Mouse (Mus musculus): Measurements from ENCODE around the gene Cfap299. TPM values are rescaled to one million over a fixed set of nuclear protein-coding genes. Genes with fewer than 3 reads are reported as not detected.

Cfap299 gene
- polyA plus RNA-seq, 1 experiment from 2014 or later: 0.37 TPM

DNA sequence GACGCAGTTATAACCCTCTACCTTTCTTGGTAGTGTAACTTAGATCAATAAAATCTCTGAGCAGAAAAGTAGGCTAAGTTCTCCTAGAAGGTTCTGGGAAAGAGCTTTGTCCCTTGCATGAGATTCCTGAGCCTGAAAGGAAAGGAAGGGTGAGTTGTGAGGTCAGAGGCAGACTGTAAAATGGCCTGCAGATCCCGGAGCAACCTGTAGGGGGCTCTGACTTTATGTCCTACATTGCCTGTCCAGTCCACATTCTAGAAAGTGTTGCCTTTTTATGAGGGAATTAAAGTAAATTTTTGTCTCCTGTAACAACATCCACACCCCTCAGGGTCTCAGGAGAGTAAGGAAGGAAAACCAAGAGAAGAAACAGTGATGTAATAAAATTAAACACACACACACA is 81.0 kb downstream of the Cfap299 start:
- WGBS: 73% methylated on average over 2 of the region's 2 CpGs
- no peaks in the 10 kb centered on the region for H3K27me3 ChIP-seq (ENCODE audit: low read depth, poor library complexity, severe bottlenecking)
- H3K4me1 ChIP-seq: no peaks in the 10 kb centered on the region
- no peak overlapping the region for H3K27ac ChIP-seq (replicated peaks)
- H3K36me3 ChIP-seq: no peaks in the 10 kb centered on the region
- H3K4me3 ChIP-seq: no peak overlapping the region
- DNase-seq (ENCODE audit: low spot score): no peak
- no peaks in the 10 kb centered on the region for H3K9me3 ChIP-seq (replicated peaks)

DNA sequence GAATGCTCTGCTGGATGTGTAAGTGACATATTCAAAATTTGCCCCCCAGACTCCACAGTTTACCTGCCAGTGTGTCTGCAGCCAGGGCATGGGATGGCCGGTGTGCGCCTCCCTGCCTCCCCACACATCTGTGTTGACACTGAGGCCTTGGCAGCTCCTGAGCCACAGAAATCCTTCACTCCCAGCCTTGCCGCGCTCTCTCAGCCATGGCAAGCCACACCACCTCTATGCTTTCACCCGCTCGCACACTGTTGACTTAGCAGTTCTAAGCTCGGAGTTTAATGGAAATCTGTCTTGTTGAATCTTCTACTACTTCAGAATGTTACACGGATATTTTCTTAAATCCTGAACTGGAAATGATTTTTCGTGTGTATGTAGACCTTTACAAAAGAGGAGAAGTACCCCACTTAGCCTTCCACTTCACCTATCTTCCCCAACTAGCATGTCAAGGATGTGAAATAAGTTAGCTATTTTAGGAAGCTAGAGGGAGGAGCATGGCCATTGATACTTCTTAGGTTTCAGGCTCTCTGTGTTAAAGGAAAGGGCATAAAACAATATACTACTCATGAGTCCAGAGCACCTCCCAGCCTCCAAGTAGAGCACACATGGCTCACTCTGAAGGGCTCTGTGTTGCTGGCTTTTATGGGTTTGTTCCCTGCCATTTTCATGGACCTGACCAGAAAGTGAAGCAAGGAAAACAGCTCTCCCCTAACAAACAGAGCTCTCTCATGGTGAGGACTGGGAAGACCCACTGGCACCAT is 87.5 kb downstream of the Cfap299 start:
- no peak for DNase-seq (ENCODE audit: low spot score)
- H3K4me3 ChIP-seq: no peak overlapping the region
- 85% methylated on average over 9 of the region's 9 CpGs for WGBS
- no peak overlapping the region for H3K27ac ChIP-seq (replicated peaks)
- H3K27me3 ChIP-seq (ENCODE audit: low read depth, poor library complexity, severe bottlenecking): no peaks in the 10 kb centered on the region
- H3K9me3 ChIP-seq (replicated peaks): no peaks in the 10 kb centered on the region
- H3K36me3 ChIP-seq: no peaks in the 10 kb centered on the region
- no peaks in the 10 kb centered on the region for H3K4me1 ChIP-seq

GRCm38 (mm10) chr5:98424965-98425364 is 95.9 kb downstream of the Cfap299 start:
- Histone ChIP-seq H3K36me3 (no peaks in the 10 kb centered on the region), H3K4me3 (no peak overlapping the region), H3K9me3 (replicated peaks) (no peaks in the 10 kb centered on the region), H3K4me1 (no peaks in the 10 kb centered on the region), H3K27ac (replicated peaks) (no peak overlapping the region), H3K27me3 (ENCODE audit: low read depth, poor library complexity, severe bottlenecking) (no peaks in the 10 kb centered on the region)
- DNase-seq (ENCODE audit: low spot score): no peak
- WGBS: 100% methylated on average over 1 of the region's 1 CpGs

GRCm38 (mm10) chr5:98426112-98426511 is 97.0 kb downstream of the Cfap299 start:
- Histone ChIP-seq H3K27ac (replicated peaks) (no peak overlapping the region), H3K27me3 (ENCODE audit: low read depth, poor library complexity, severe bottlenecking) (no peaks in the 10 kb centered on the region), H3K9me3 (replicated peaks) (no peaks in the 10 kb centered on the region), H3K4me3 (no peak overlapping the region), H3K4me1 (no peaks in the 10 kb centered on the region), H3K36me3 (no peaks in the 10 kb centered on the region)
- DNase-seq (ENCODE audit: low spot score): no peak
- WGBS: 86% methylated on average over 5 of the region's 5 CpGs

- no peaks in the 10 kb centered on the region for H3K36me3 ChIP-seq
- H3K4me1 ChIP-seq: no peaks in the 10 kb centered on the region
- H3K27me3 ChIP-seq (ENCODE audit: low read depth, poor library complexity, severe bottlenecking): no peaks in the 10 kb centered on the region
- 73% methylated on average over 7 of the region's 7 CpGs for WGBS
- H3K9me3 ChIP-seq (replicated peaks): no peaks in the 10 kb centered on the region
- no peak for DNase-seq (ENCODE audit: low spot score)
- no peak overlapping the region for H3K27ac ChIP-seq (replicated peaks)
- no peak overlapping the region for H3K4me3 ChIP-seq
Observed at GRCm38 (mm10) chr5:98430060-98430459, 101.0 kb downstream of the Cfap299 start.

- H3K27me3 ChIP-seq (ENCODE audit: low read depth, poor library complexity, severe bottlenecking): no peaks in the 10 kb centered on the region
- H3K9me3 ChIP-seq (replicated peaks): no peaks in the 10 kb centered on the region
- no peak overlapping the region for H3K27ac ChIP-seq (replicated peaks)
- no peak for DNase-seq (ENCODE audit: low spot score)
- no peaks in the 10 kb centered on the region for H3K36me3 ChIP-seq
- no peak overlapping the region for H3K4me3 ChIP-seq
- H3K4me1 ChIP-seq: 0 out of 2 replicates have a peak, but pooled peaks cover 3% of the 10 kb centered on the region
- 70% methylated on average over 3 of the region's 3 CpGs for WGBS
Observed at GRCm38 (mm10) chr5:98438686-98439085, 109.6 kb downstream of the Cfap299 start.

DNA sequence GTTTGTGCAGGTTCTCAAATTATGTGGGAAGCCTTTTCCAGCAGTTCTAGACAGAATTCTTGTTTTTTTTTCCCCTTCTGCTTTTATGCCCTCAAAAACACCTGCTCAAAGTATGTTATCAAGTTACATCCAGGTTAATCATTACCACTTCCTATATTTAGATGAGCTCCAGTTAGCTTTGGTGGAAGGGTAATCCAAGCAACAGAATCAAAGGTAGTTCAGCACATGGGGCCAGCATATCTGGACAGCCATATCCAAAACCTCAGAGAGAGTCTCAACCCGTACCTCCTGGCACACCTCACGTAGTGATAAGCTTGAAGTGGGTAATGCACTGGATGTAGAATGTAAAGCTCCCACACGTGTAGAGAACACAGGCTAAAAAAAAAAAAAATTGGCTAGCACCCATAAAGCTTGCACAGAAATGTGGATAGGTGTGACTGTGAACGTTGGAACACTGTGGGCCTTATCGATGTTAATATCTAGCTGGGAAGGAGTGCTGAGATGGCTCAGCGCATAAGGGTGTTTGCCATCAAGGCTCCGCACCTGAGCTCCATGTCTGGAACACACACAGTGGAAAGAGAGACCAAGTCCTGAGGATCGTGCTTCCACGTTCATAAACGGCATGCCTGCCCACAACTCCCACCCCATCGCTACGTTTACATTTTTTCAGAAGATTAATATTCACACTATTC is 117.8 kb downstream of the Cfap299 start:
- H3K4me1 ChIP-seq: no peaks in the 10 kb centered on the region
- H3K4me3 ChIP-seq: no peak overlapping the region
- no peaks in the 10 kb centered on the region for H3K9me3 ChIP-seq (replicated peaks)
- WGBS: 94% methylated on average over 12 of the region's 12 CpGs
- no peaks in the 10 kb centered on the region for H3K36me3 ChIP-seq
- no peak for DNase-seq (ENCODE audit: low spot score)
- no peaks in the 10 kb centered on the region for H3K27me3 ChIP-seq (ENCODE audit: low read depth, poor library complexity, severe bottlenecking)
- H3K27ac ChIP-seq (replicated peaks): no peak overlapping the region

- 94% methylated on average over 2 of the region's 2 CpGs for WGBS
- Histone ChIP-seq H3K9me3 (replicated peaks) (no peaks in the 10 kb centered on the region), H3K4me1 (no peaks in the 10 kb centered on the region), H3K4me3 (no peak overlapping the region), H3K27ac (replicated peaks) (no peak overlapping the region), H3K36me3 (no peaks in the 10 kb centered on the region), H3K27me3 (ENCODE audit: low read depth, poor library complexity, severe bottlenecking) (no peaks in the 10 kb centered on the region)
- DNase-seq (ENCODE audit: low spot score): no peak
Observed at GRCm38 (mm10) chr5:98449873-98450272, 120.8 kb downstream of the Cfap299 start.

- no peaks in the 10 kb centered on the region for H3K9me3 ChIP-seq (replicated peaks)
Observed at GRCm38 (mm10) chr5:98466882-98467535, 137.9 kb downstream of the Cfap299 start.

GRCm38 (mm10) chr5:98470052-98470451 is 140.9 kb downstream of the Cfap299 start:
- Histone ChIP-seq H3K9me3 (replicated peaks) (no peaks in the 10 kb centered on the region), H3K36me3 (no peaks in the 10 kb centered on the region), H3K4me1 (no peaks in the 10 kb centered on the region), H3K4me3 (no peak overlapping the region), H3K27me3 (ENCODE audit: low read depth, poor library complexity, severe bottlenecking) (no peaks in the 10 kb centered on the region), H3K27ac (replicated peaks) (no peak overlapping the region)
- DNase-seq (ENCODE audit: low spot score): no peak
- WGBS: 89% methylated on average over 4 of the region's 4 CpGs

More at GRCm38 (mm10) chr5:98466882-98467535, 137.9 kb downstream of the Cfap299 start:
- Histone ChIP-seq H3K36me3 (no peaks in the 10 kb centered on the region), H3K4me3 (no peak overlapping the region), H3K27me3 (ENCODE audit: low read depth, poor library complexity, severe bottlenecking) (no peaks in the 10 kb centered on the region), H3K27ac (replicated peaks) (no peak overlapping the region), H3K4me1 (no peaks in the 10 kb centered on the region)
- DNase-seq (ENCODE audit: low spot score): no peak
- 73% methylated on average over 4 of the region's 4 CpGs for WGBS

- Histone ChIP-seq H3K4me1 (no peaks in the 10 kb centered on the region), H3K27ac (replicated peaks) (no peak overlapping the region), H3K27me3 (ENCODE audit: low read depth, poor library complexity, severe bottlenecking) (no peaks in the 10 kb centered on the region), H3K36me3 (no peaks in the 10 kb centered on the region), H3K9me3 (replicated peaks) (no peaks in the 10 kb centered on the region), H3K4me3 (no peak overlapping the region)
- no peak for DNase-seq (ENCODE audit: low spot score)
- 94% methylated on average over 3 of the region's 3 CpGs for WGBS
Observed at GRCm38 (mm10) chr5:98476539-98476938, 147.4 kb downstream of the Cfap299 start.

- Histone ChIP-seq H3K27me3 (ENCODE audit: low read depth, poor library complexity, severe bottlenecking) (no peaks in the 10 kb centered on the region), H3K36me3 (no peaks in the 10 kb centered on the region), H3K27ac (replicated peaks) (no peak overlapping the region), H3K4me1 (no peaks in the 10 kb centered on the region), H3K4me3 (no peak overlapping the region), H3K9me3 (replicated peaks) (no peaks in the 10 kb centered on the region)
- WGBS: 93% methylated on average over 8 of the region's 8 CpGs
- DNase-seq (ENCODE audit: low spot score): no peak
Observed at GRCm38 (mm10) chr5:98477261-98477660, 148.2 kb downstream of the Cfap299 start.

DNA sequence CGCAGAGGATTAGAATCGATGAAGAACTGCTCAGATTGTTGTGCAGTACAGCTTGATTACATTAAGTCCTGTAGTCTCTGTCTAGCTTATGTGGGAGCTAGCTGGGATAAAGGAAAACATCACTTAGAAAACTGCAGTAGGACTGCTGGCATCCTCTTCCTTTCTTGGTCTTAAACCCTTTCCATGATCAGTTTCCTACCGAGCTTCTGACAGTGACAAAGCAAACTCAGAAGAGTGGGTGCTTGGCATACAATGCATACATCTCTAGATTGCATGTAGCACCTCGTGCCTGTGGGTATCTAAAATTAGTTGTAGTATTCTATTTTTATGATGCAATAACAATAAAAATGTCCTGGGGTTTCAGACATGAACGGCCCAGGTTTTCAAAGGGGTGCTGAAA is 154.4 kb downstream of the Cfap299 start:
- Histone ChIP-seq H3K27ac (replicated peaks) (no peak overlapping the region), H3K36me3 (no peaks in the 10 kb centered on the region), H3K27me3 (ENCODE audit: low read depth, poor library complexity, severe bottlenecking) (no peaks in the 10 kb centered on the region), H3K4me3 (no peak overlapping the region), H3K9me3 (replicated peaks) (no peaks in the 10 kb centered on the region), H3K4me1 (no peaks in the 10 kb centered on the region)
- DNase-seq (ENCODE audit: low spot score): no peak
- 76% methylated on average over 5 of the region's 5 CpGs for WGBS

All from midbrain, embryonic 10.5 days (tissue).